Mouse (Mus musculus) stomach, embryonic 15.5 days (tissue): ENCODE data around the gene Map3k21. TPM values are rescaled to one million over a fixed set of nuclear protein-coding genes. Genes with fewer than 3 reads are reported as not detected.

ENCODE experiments used
- polyA plus RNA-seq: library from polyadenylated mRNA; unstranded; fragments of >200 nt; fragmentation: Nextera tagmentation; extraction: Ambion mirVana; gene quantifications from 2 replicates; pipeline ENCODE4 v1.2.1, GENCODE M21; 2015

Gene Map3k21
- polyA plus RNA-seq, 1 experiment from 2014 or later = 1.7 TPM

Other genes with a start within 250 kb of the Map3k21 start
- gene Map10, start 240.6 kb upstream of the Map3k21 start, polyA plus RNA-seq = 5.4 and 5.7 TPM in 2 replicates
- 27.9 and 29.7 TPM in 2 replicates for gene Ntpcr, start 180.5 kb upstream of the Map3k21 start, polyA plus RNA-seq
- 0.21 and 0.27 TPM in 2 replicates for gene Pcnx2, start 12.1 kb upstream of the Map3k21 start, polyA plus RNA-seq
- gene Kcnk1, start 84.7 kb downstream of the Map3k21 start, polyA plus RNA-seq = 58.1 and 69.1 TPM in 2 replicates